Mouse (Mus musculus): ENCODE results near the gene Cngb1.

- no peak for TF ChIP-seq EP300 (IDR thresholded peaks at IDR 0.05; ENCODE audit: low read depth)
- TF ChIP-seq CTCF (IDR thresholded peaks at IDR 0.05; ENCODE audit: low read depth): no peak
Measured at GRCm38 (mm10) chr8:95348356-95348755, 42.0 kb upstream of the Cngb1 start.

All from liver, postnatal 0 days (tissue).